Mouse (Mus musculus): ENCODE results near the gene Nsfl1c.

Nsfl1c gene

DNA sequence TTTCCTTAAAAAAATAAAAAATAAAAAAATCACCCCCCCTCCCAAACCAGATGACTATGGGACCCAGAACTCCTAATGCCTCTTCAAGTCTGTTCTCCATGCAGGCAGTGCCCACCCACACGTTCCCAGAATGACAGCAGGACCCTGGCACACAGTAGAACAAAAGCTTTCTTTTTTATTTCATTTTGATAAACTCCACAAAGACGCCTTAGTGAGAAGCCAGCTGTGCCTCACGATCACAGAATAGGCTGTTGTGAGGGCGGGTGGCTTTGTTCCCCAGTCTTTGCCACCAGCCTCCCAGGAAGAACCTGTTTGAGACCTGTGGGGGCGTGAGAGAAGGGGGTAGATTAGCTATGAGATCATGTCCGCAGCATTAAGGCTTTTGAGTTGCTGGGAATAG lies 50.7 kb downstream of the Nsfl1c start:
- no peak for DNase-seq

- no peak for DNase-seq
These were observed 52.6 kb downstream of the Nsfl1c start for GRCm38 (mm10) chr2:151546571-151546970.

DNA sequence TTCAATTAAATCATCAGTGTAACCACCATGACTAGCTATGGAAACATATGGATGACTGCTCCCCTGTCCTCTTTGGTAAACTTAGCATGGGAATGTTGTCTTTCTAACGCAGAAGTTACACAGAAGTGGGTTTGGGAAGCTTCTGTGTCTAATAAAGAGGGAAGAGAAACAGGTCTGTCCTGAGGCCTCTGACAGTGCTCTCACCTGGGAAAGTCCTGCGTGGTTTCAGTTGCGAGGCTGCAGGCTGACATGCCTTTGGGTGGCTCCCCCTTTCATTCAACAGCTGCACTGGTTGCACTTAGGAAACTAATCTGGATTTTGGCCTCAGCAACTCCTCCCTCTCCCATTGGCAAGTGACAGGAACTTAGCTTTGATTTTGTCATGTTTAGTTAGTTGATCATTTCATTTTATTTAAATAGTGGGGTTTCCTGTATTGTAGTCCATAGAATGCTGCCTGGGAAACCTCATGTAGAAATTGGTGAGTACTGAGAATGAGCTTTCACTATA lies 55.7 kb downstream of the Nsfl1c start:
- no peak for DNase-seq

Data from cerebellum, postnatal 10 days (tissue).